Mouse (Mus musculus) limb, embryonic 14.5 days (tissue): Measurements from ENCODE around the gene Selenof. TPM values are rescaled to one million over a fixed set of nuclear protein-coding genes. Genes with fewer than 3 reads are reported as not detected.

Experiments
- ATAC-seq: fragments of 200-750 bp; cut with Nextera tagmentation; 2 replicates; pipeline ENCODE4 v1.8.0; 2017; ENCODE audit warnings: low read depth, moderate number of reproducible peaks, moderate TSS enrichment; ENCODE audit not compliant: low FRiP score
- DNase-seq: peaks from one replicate; pipeline ENCODE4 v3.0.0-alpha.2; 2015; ENCODE audit warnings: low spot score
- H3K27ac ChIP-seq: fragments of 300-500 bp; sonication (generic); replicated peaks from 2 replicates; pipeline ENCODE4 v1.5.1; 2014; ENCODE audit warnings: low read depth, mild to moderate bottlenecking, low read length, moderate library complexity, mixed read lengths
- H3K27me3 ChIP-seq: fragments of 300-500 bp; sonication (generic); 2 replicates; pipeline ENCODE4 v1.6.1; 2014; ENCODE audit warnings: low read length, mixed read lengths; ENCODE audit not compliant: control insufficient read depth, insufficient read depth
- H3K36me3 ChIP-seq: fragments of 300-500 bp; sonication (generic); 2 replicates; pipeline ENCODE4 v1.6.1; 2014; ENCODE audit warnings: mild to moderate bottlenecking, low read length, moderate library complexity, mixed read lengths; ENCODE audit not compliant: control insufficient read depth, insufficient read depth
- H3K4me1 ChIP-seq: fragments of 300-500 bp; sonication (generic); 2 replicates; pipeline ENCODE4 v1.6.1; 2014; ENCODE audit warnings: antibody characterized with exemption, low read length, mixed read lengths; ENCODE audit not compliant: control insufficient read depth, insufficient read depth
- H3K4me2 ChIP-seq: fragments of 300-500 bp; sonication (generic); replicated peaks from 2 replicates; pipeline ENCODE4 v1.6.1; 2014; ENCODE audit warnings: low read depth, mild to moderate bottlenecking, low read length, moderate library complexity; ENCODE audit not compliant: severe bottlenecking
- H3K4me3 ChIP-seq: fragments of 300-500 bp; sonication (generic); replicated peaks from 2 replicates; pipeline ENCODE4 v1.5.1; 2014; ENCODE audit warnings: low read length
- H3K9ac ChIP-seq: fragments of 300-500 bp; sonication (generic); 2 replicates; pipeline ENCODE4 v1.6.1; 2014; ENCODE audit warnings: mild to moderate bottlenecking, low read depth, low read length, moderate library complexity; ENCODE audit not compliant: severe bottlenecking
- H3K9me3 ChIP-seq: fragments of 300-500 bp; sonication (generic); 2 replicates; pipeline ENCODE4 v1.6.1; 2016; ENCODE audit warnings: low read length; ENCODE audit not compliant: control insufficient read depth
- POLR2A ChIP-seq: fragments of 200-500 bp; IDR thresholded peaks from 2 replicates; pipeline ENCODE4 v1.8.0; 2012; ENCODE audit warnings: inconsistent platforms, mild to moderate bottlenecking, moderate library complexity, borderline replicate concordance; ENCODE audit not compliant: insufficient read depth, insufficient read length; ENCODE audit errors: extremely low read depth
- WGBS: fragments of 180-500 bp; shearing (Covaris S2); extraction: QIAGEN DNeasy Blood & Tissue Kit; methylation state at CpG from one replicate; pipeline ENCODE4 v1.1.7; 2014; 5-methylcytosine and 5-hydroxymethylcytosine counted together
- polyA plus RNA-seq, 2 experiments: library from polyadenylated mRNA; depleted of rRNA in 1 of 2; stranded (reverse) in 1 of 2; unstranded in 1 of 2; fragments of >200 nt; fragmentation: Nextera tagmentation in 1 of 2; extraction: Ambion mirVana in 1 of 2; gene quantifications; 2 replicates each; pipeline versions ENCODE4 v1.2.1 to v1.2.3; 2012 to 2014

Selenof gene
- polyA plus RNA-seq, 2 experiments: 424 to 555 TPM

DNA sequence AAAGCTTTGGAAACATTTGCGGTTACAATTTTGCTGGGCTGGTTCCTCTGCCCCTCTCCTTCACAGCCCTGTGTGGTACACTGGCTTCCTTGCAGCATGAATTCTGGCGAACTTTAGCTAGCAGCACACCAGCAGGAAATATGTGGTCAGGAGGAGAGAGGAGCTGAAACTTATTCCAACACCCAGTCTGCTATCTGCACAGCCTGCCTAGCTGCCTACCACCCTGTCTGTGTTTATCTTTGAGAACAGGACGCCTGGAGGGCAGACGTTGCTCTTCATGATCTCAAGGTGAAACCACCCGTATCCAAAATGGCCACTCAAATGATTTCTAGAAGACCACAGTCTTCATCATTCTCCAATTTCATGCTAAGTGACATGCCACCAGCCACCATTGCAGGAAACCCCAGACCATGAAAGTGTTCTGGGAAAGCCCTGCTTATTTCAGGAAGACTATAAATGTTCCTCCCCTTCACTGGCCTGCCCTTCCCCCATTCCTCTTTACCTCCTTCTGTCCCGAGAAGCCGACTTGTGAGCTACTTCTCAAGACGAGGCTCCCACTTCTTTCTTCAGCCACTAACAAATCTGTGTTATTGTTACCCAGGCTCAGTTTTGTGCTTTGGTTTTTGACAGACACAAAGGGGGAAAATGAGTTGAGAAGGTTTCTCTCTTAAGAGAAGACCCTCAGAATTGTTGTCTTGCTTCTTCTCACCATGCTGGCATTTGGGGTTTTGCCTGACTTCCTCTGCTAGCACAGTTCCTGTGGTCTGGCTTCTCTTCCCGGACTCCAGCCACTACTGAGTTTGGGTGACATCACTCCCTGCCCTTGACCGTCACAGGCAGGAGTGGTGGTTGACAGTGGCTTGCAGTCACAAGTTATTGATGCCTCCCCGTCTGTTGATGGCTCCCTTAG, 58.2 kb downstream of the Selenof start:
- no peaks in the 10 kb centered on the region for H3K9me3 ChIP-seq
- H3K9ac ChIP-seq: no peak overlapping the region
- no peaks in the 10 kb centered on the region for H3K36me3 ChIP-seq
- H3K4me3 ChIP-seq: no peak overlapping the region
- no peak overlapping the region for H3K4me2 ChIP-seq
- ATAC-seq (no peak), DNase-seq (no peak)
- H3K27me3 ChIP-seq: no peaks in the 10 kb centered on the region
- TF ChIP-seq POLR2A: no peak
- 69% methylated on average over 11 of the region's 11 CpGs for WGBS
- H3K4me1 ChIP-seq: no peaks in the 10 kb centered on the region
- no peak overlapping the region for H3K27ac ChIP-seq

DNA sequence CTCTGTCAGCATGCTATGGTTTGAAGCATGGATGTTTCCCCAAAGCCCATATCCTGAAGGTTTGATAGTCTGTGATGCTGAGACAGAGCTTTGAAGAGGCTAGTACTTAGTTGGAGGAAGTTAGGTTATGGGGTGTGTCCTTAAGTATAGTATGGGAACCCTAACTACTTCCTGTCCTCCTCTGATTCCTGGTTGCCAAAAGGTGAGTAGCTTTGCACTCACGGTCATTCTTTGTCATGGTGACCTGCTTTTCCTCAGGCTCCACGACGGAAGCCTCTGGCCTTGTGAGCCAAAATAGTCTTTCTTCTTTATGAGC, 58.8 kb downstream of the Selenof start:
- no peak overlapping the region for H3K27ac ChIP-seq
- no peak overlapping the region for H3K4me3 ChIP-seq
- 91% methylated on average over 3 of the region's 3 CpGs for WGBS
- no peaks in the 10 kb centered on the region for H3K4me1 ChIP-seq
- ATAC-seq (no peak), DNase-seq (no peak)
- H3K27me3 ChIP-seq: no peaks in the 10 kb centered on the region
- no peak for TF ChIP-seq POLR2A
- H3K4me2 ChIP-seq: no peak overlapping the region
- H3K36me3 ChIP-seq: no peaks in the 10 kb centered on the region
- H3K9ac ChIP-seq: no peak overlapping the region
- H3K9me3 ChIP-seq: no peaks in the 10 kb centered on the region

DNA sequence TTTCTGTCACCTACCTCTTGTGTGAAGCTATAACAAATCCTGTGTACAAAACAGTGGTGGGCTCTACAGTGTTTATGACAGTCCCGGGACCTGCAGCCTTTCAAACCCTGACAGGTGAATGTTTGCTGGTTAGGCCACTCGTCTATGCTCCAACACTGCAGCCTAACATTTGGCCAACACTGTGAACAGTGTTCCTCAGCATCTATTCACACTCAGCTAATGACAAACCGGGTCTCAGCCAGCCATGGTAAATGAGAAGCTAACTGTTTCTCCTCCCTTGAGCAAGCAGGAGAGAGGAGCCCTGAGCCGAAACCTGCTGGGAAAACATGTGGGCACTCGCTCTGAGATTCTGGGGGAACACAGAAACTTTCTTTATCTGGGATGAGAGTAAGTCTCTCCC, 65.1 kb downstream of the Selenof start:
- no peak for TF ChIP-seq POLR2A
- Histone ChIP-seq H3K27ac (no peak overlapping the region), H3K4me1 (no peaks in the 10 kb centered on the region), H3K9ac (no peak overlapping the region), H3K4me2 (no peak overlapping the region), H3K36me3 (no peaks in the 10 kb centered on the region), H3K27me3 (no peaks in the 10 kb centered on the region), H3K9me3 (no peaks in the 10 kb centered on the region), H3K4me3 (no peak overlapping the region)
- DNase-seq (no peak), ATAC-seq (no peak)
- WGBS: 75% methylated on average over 5 of the region's 5 CpGs

DNA sequence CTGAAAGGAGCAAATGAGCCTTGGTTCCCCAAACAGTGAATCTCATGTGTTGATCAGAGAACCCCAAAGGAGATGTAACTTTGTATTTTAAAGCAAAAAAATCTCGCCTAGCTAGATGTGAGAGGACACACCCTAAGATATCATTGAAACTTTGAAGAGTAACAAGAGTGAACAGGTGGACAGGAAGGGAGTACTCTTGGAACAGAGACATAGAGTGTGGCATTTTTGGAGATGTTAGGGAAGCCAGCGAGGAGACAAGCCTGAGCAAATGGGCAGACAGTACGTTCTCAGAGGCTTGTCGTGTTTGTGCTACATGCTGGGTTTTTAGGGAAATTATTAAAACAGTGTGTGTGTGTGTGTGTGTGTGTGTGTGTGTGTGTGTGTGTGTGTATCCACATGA, 68.0 kb downstream of the Selenof start:
- ATAC-seq: no peak
- Histone ChIP-seq H3K9ac (no peak overlapping the region), H3K27ac (no peak overlapping the region), H3K4me3 (no peak overlapping the region), H3K36me3 (no peaks in the 10 kb centered on the region), H3K9me3 (no peaks in the 10 kb centered on the region), H3K4me1 (peaks cover 1% of the 10 kb centered on the region), H3K27me3 (no peaks in the 10 kb centered on the region), H3K4me2 (no peak overlapping the region)
- TF ChIP-seq POLR2A: no peak
- no peak for DNase-seq
- WGBS: 86% methylated on average over 4 of the region's 4 CpGs

DNA sequence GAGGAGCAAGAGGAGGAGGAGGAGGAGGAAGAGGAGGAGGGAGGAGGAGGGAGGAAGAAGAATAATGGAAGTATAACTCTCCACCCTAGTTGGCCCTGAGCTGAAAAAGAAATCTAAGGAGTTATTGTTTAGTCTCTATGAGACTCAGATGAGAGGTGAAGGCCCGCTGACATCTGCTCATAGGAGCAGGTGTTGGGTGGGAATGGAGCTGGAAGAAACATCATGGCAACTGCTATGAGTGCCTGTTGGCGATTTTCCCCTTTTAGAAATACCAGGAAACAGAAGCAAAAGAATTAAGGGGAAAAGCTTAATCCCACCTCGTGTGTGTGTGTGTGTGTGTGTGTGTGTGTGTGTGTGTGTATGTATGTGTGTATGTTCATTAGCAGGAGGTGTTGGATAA, 69.3 kb downstream of the Selenof start:
- no peak for TF ChIP-seq POLR2A
- H3K36me3 ChIP-seq: no peaks in the 10 kb centered on the region
- peak; percentile 52 for DNase-seq
- H3K4me2 ChIP-seq: no peak overlapping the region
- no peak overlapping the region for H3K9ac ChIP-seq
- H3K27me3 ChIP-seq: no peaks in the 10 kb centered on the region
- H3K9me3 ChIP-seq: no peaks in the 10 kb centered on the region
- no peak overlapping the region for H3K4me3 ChIP-seq
- WGBS: 61% methylated on average over 3 of the region's 3 CpGs
- H3K27ac ChIP-seq: no peak overlapping the region
- peaks cover 10% of the 10 kb centered on the region for H3K4me1 ChIP-seq
- ATAC-seq: peak; percentile 42; the same call in 1 of the 2 replicates

DNA sequence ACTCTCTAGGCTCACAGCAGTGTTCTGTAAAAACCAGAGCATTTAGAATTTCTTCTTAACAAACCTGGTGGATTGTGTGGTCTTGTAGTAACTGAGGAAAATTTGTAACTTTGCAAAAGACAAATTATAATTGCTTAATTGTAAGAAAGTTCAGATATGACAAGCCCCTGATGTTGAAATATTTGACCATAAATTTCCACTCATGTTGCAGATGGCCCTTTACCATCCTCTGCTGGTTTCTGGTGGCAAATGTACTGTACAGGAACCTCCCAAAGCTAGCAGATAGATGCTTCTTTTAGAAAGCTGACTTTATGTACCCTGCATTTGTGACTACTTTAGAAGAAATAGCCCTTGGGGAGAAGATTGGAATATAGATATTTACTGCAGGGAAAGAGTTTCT, 69.9 kb downstream of the Selenof start:
- DNase-seq (no peak), ATAC-seq (no peak)
- no peak for TF ChIP-seq POLR2A
- Histone ChIP-seq H3K27me3 (no peaks in the 10 kb centered on the region), H3K4me2 (no peak overlapping the region), H3K4me3 (no peak overlapping the region), H3K9me3 (no peaks in the 10 kb centered on the region), H3K4me1 (peaks cover 10% of the 10 kb centered on the region), H3K36me3 (no peaks in the 10 kb centered on the region), H3K9ac (no peak overlapping the region), H3K27ac (no peak overlapping the region)
